In genomic region chr6:86106045-86106444, GRCm38 (mm10) we compare ENCODE assay signal across 22 mouse cellular contexts.
"Had no signal": no experiment of that assay in that cellular context is flagged by ENCODE, and none has a peak within 500 bp of the region (broad histone marks: within the 10 kb centered on the region; RNA-seq: fewer than 3 reads in every experiment).

No protein-coding gene starts in this region.

- H3K4me2 ChIP-seq: heart, embryonic 11.5 days; heart, embryonic 13.5 days; heart, embryonic 15.5 days; hindbrain, embryonic 13.5 days; hindbrain, embryonic 15.5 days; limb, embryonic 12.5 days had no signal

- H3K4me1 ChIP-seq: heart, embryonic 13.5 days; heart, embryonic 15.5 days; limb, embryonic 12.5 days had no signal

- H3K36me3 ChIP-seq: heart, embryonic 13.5 days; heart, embryonic 15.5 days; limb, embryonic 10.5 days; limb, embryonic 12.5 days had no signal

- H3K9ac ChIP-seq: forebrain, postnatal 0 days; heart, embryonic 13.5 days; heart, embryonic 15.5 days; hindbrain, embryonic 13.5 days; hindbrain, embryonic 15.5 days; limb, embryonic 12.5 days had no signal

- H3K4me3 ChIP-seq: heart, adult 2 months; heart, embryonic 13.5 days; heart, embryonic 15.5 days; hindbrain, embryonic 13.5 days; hindbrain, embryonic 15.5 days; left cerebral cortex, adult 2 months; limb, embryonic 10.5 days; limb, embryonic 12.5 days had no signal

- H3K9me3 ChIP-seq: heart, embryonic 13.5 days; heart, embryonic 15.5 days; hindbrain, embryonic 13.5 days; hindbrain, embryonic 15.5 days; limb, embryonic 10.5 days; limb, embryonic 12.5 days had no signal

- DNase-seq: forebrain, postnatal 0 days; gastrocnemius, postnatal 14 days; gastrocnemius, postnatal 36 days; heart, adult 11 months; heart, adult 2 months; heart, postnatal 14 days; heart, postnatal 36 days; kidney, adult 11 months; kidney, adult 8-10 months; kidney, postnatal 10 days; kidney, postnatal 25 days; kidney, postnatal 4 days had no signal

- H3K27me3 ChIP-seq: heart, embryonic 13.5 days; heart, embryonic 15.5 days; hindbrain, embryonic 13.5 days; hindbrain, embryonic 15.5 days; limb, embryonic 12.5 days had no signal

- H3K27ac ChIP-seq: heart, adult 2 months; heart, embryonic 13.5 days; heart, embryonic 15.5 days; hindbrain, embryonic 13.5 days; hindbrain, embryonic 15.5 days; hindbrain, postnatal 0 days; left cerebral cortex, adult 2 months; limb, embryonic 10.5 days; limb, embryonic 12.5 days had no signal

- ATAC-seq: forebrain, postnatal 0 days; hindbrain, postnatal 0 days; intestine, embryonic 16.5 days had no signal
